Mouse (Mus musculus): ENCODE results near the gene Gm11042. TPM values are rescaled to one million over a fixed set of nuclear protein-coding genes. Genes with fewer than 3 reads are reported as not detected.

Gm11042 gene
- polyA plus RNA-seq, 2 experiments from 2014 or later: not detected

DNA sequence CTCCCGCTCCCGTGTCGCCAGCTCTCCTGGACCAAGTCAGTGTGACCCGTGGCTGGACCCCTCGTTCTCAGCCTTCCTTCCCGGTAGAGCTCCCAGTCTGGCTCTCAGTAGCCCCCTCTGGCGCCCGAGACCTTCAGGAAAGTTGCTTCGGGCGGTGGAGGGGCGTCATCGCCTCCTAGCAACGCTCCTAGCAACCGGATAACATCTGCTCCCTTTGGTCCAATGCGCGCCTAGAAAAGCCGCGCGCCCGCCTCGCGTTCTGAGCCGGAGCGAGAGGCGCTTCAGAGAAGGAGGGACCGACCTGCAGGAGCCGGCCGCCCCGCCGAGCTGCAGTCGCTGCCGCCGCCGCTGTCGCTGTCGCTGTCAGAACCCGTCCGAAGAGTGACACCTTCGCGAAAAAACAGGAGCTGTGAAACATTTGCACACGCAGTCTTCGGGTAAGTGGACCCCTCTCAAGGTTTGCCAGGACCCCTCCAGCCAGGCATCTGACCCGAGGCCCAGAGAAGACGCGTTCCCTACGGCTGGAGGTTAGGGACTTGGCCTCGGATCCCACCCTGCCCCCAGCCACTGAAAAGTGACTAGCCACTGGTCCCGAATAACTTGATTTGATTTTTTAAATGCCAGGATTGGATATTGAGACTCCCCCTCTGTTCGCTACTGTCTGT lies 32.0 kb downstream of the Gm11042 start:
- ATAC-seq: no peak

- ATAC-seq: no peak
Measured at GRCm38 (mm10) chr12:74282846-74283245, 33.3 kb downstream of the Gm11042 start.

- no peak for ATAC-seq
Measured at GRCm38 (mm10) chr12:74281403-74281802, 34.8 kb downstream of the Gm11042 start.

- ATAC-seq: no peak
Measured at GRCm38 (mm10) chr12:74277265-74277664, 38.9 kb downstream of the Gm11042 start.

GRCm38 (mm10) chr12:74272545-74272944 lies 43.6 kb downstream of the Gm11042 start:
- no peak for ATAC-seq

DNA sequence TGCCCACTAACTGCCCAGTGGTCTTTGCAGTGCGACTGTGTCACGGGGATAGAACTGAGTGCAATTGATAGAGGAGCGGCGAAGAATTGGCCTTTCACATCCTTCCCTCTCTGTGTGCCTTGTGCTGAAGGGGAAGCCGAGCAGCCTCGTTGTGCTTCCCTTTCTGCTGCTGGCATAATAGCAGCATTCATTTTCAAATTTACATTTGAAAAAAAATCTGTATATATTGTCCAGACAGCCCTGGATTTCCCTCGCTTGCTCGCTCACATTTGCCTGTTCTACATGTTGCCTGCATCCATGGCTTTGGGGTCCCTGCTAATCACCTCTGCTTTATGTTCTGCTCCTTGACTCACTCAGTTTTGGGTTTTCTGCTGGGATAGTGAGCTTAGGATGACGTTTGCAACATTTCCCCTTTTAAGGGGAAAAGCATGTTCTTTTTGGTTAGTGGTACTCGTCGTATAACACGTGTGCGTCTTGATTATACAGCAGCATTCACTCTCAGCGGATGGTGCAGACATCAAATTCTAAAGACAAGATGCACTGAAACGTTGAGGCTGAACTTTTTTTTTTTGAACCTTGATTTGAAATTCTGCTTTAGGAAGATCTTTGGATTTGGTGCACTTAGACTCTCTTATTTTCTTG lies 47.4 kb downstream of the Gm11042 start:
- ATAC-seq: no peak

DNA sequence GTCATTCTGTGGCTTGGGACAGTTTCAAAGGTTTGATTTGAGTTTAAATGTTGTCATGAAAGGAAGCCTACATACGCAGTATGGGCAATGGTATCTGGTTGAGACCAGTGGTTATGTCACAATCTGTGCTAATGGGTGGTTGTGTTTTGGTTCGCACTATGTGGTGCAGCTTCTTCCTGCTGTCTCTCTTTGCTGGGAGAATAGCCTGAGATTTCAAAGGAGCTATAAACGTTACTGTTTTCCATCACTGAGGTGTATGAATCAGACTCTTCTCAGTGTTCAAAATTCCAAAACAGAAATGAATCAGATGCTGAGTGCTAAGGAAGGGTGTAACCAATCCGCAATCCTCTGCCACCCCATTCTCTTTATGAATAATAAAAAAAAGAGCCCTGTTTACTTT lies 49.1 kb downstream of the Gm11042 start:
- no peak for ATAC-seq

Measured in activated CD4-positive, CD25-positive, alpha-beta regulatory T cell, adult 4 months (primary cell).